Mouse (Mus musculus) cerebellum, adult 2 months (tissue): ENCODE results near the gene Atxn7l1.

Experiments used
- CTCF ChIP-seq: fragments of 200-500 bp; IDR thresholded peaks from 2 replicates; pipeline ENCODE4 v1.5.1; 2011; ENCODE audit warnings: low read depth, mild to moderate bottlenecking, control low read depth, low read length, moderate library complexity, borderline replicate concordance; ENCODE audit not compliant: insufficient read depth
- POLR2A ChIP-seq: fragments of 200-500 bp; IDR thresholded peaks from 2 replicates; pipeline ENCODE4 v1.6.1; 2011; ENCODE audit warnings: low read length, control low read depth, borderline replicate concordance; ENCODE audit not compliant: insufficient read depth

GRCm38 (mm10) chr12:33335410-33335809 is 187.9 kb downstream of the Atxn7l1 start:
- TF ChIP-seq CTCF: no peak
- TF ChIP-seq POLR2A: no peak
